Mouse (Mus musculus) stomach, postnatal 0 days (tissue): ENCODE results near the gene C1rb.

Experiments
- CTCF ChIP-seq: IDR thresholded peaks from 2 replicates; pipeline ENCODE4 v1.5.1; 2016; ENCODE audit warnings: antibody characterized with exemption, low read depth, mild to moderate bottlenecking, moderate library complexity
- EP300 ChIP-seq: optimal IDR thresholded peaks from 2 replicates; pipeline ENCODE3; 2016; ENCODE audit warnings: antibody characterized with exemption

DNA sequence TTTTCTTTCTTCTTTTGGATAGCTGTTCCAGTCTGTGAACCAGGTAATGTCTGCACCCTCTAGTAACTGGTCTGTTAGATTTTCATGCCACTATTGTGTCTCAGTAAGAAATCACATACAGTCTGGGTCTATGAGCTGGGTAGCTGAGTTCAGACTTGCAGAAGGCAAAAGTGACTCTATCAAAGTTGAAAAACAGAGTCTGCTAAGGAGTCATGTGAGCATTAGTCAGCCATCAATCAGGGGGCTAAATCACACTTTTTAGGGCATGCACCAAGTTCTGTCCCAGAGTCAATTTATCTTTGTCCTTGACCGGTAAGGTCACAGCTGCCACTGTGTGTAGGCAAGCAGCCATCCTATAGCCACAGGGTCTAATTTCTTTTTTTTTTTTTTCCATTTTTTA is 12.1 kb downstream of the C1rb start:
- TF ChIP-seq CTCF (no peak), EP300 (no peak)
